Mouse (Mus musculus) mesoderm, embryonic 11.5 days (tissue): ENCODE results near the gene Ica1l.

Source experiments
- DNase-seq: peaks from one replicate; pipeline ENCODE4 v3.0.0-alpha.2; 2012; ENCODE audit warnings: low read depth, low spot score

Gene Ica1l

DNA sequence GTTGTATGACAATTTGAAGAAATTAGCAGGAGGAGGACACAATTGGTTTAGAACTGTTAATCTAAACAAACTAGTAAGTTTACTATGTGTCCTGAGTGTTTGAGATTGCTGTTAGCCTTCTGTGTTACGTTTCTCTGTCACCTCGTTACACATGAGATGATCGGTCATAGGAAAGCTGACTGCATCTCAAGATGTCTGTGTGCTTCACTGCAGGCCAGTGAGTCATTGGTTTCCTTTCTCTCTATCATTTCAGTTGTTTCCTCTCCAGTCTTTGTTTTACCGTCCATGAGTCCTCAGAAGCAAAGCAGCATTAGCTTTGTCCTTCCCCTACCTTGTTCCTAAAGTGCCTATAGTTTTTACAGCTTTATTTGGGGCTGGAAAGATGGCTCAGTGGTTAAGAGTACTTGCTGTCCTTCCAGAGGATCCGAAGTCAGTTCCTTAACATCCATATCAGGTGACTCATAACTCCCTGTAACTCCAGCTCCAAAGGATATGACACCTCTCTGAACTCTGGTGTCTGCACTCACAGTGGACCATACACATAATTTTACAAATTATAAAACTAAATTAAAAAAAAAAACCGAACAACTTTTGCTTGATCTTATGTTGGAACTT, 76.7 kb downstream of the Ica1l start:
- no peak for DNase-seq

DNA sequence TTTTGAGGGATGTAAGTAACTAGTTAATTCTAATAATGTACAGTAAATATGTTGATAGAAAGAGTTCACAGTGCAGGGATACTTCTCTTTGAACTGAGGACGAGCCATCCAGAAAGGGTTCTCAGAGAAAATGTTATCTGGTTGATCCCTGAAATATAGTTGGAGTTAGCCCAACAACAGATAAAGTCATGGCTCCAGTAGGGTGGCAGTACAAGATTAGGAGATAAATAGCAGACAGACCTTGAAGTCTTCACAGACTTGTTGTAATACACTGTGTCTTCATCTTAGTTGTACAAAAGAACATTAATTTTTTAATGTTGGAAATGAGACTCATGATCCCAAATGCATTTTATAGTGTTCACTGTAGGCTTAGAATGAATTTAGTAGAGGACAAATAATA, 83.0 kb downstream of the Ica1l start:
- no peak for DNase-seq

DNA sequence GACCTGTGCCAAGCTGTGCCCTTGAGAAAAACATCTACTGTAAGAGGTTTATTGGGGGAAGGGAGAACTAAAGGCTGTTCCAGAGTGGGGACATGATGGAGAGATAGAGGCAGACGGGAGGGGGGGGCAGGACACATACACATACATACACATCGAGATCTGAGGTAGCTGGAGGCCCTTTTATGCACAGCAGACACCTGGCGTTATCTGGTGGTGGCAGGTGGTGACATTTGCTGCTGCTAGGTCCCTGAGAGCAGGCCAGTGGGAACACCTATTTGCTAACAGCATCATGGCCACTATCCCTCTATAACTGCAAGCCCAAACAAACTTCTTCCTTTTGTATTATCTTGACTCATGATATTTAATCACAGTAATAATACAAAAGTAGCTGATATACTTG, 85.8 kb downstream of the Ica1l start:
- DNase-seq = no peak

DNA sequence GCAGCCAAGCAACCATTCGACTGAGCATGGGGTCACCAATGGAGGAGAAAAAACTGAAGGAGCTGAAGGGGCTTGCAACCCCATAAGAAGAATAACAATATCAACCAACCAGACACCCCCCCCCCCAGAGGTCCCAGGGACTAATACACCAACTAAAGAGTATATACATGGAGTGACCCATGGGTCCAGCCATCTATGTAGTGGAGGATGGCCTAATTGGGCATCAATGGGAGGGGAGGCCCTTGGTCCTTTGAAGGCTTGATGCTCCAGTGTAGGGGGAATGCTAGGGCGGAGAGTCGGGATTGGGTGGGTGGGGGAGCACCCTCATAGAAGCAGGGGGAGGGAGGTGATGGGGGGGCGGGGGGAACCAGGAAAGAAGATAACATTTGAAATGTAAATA, 95.5 kb downstream of the Ica1l start:
- DNase-seq = no peak

DNA sequence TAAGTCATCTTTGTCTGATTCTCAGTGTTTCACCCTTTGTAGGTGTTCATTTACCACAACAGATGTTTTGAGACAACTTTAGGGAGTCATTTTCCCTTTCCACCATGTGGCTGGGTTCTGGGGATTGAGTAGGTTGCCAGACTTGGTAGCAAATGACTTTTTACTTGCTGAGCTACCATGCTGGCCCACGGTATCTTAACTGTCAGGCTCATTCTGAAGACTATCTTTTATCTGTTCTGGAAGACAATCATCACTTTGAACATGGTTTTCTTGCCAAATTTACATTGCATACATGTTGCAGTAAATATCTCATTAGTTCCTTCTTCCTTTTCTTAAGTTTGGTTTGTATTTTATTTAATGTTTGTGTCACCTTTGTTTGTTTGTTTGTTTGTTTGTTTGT, 97.0 kb downstream of the Ica1l start:
- DNase-seq = no peak

DNA sequence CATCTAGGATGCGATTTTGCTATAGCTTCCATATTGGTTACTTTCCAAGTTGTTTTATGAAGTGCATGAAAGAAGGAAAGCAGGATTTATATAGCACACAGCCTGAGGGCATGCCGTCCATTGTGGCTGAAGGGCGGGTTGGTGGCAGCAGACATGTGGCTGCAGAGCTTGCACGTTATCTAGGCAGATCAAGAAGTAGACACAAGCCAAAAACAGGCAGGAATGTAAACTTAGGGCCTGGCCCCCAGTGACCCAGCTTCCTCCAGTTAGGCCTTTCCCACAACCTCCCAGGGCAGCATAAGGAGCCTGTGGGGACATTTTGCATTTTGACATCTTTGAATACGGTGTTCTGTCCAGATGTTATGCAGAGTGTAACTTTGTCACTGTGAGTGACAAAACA, 99.2 kb downstream of the Ica1l start:
- DNase-seq = peak; percentile 6

DNA sequence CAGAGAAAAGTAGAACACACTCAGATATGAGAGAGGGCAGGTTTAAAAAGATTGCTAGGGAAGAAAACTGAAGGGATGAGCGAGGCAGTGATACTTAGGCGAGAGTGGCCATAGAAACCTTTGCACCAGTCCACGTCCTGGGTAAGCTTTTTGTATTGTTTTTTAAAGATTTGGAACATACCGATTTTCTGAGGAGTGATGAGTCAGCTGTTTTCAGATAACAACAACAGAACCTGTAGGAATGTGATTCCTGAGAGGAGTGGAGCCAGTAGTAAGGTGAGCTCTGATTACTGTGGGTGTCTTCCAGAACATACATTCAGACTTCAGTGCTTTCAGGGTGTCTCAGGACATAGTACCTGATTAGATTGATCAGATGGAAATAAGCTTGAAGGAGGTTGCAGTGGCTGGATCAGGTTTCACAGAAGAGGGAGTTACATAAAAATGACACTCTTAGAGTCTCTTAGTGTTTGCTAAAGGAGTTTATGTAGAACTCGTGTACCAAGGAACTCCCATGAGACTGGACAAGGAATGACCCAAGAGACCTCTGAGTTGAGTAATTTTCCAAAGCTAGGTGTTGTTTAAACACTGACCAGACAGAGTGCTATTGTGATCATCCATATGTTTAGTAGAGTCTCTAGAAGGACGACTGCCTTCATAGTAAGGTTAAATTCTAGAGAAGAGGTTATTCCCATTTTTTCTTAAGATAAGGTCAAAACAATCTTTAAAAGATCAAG, 100.8 kb downstream of the Ica1l start:
- no peak for DNase-seq

DNA sequence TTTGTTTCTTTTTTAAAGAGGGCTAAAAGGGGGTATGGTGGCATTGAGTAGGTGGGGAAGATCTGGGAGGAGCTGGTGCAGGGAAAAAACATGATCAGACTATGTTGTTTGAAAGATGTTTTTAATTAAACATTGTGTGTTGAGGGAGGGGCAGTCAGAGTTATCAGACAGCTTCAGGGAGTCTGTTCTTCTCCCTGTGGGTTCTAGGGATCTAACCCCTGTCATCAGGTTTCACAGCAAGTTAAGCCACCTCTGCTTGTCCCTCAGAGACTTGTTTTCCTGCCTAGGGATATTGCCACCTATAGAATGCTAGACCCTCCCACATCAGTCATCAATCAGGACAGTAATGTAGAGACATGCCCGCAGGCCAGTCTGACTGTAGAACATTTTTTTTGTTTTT, 101.9 kb downstream of the Ica1l start:
- no peak for DNase-seq

DNA sequence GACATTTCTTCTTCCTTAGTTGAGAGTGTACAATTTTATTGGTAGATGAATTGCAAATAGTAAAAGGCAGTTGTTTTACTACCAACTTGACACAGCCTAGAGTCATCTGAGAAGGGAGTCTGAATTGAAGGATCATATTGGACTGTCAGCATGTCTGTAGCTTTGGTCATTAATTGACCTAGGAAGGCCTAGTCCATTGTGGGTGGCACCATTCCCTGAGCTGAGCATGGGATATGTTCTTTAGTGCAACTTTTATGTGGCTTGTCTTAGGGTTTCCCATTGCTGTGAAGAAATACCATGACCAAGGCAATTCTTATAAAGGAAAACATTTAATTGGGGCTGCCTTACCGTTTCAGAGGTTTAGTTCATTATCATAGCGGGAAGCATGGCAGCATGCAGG, 110.0 kb downstream of the Ica1l start:
- DNase-seq = no peak
